Mouse (Mus musculus): Measurements from ENCODE around the gene Nelfb. TPM values are rescaled to one million over a fixed set of nuclear protein-coding genes. Genes with fewer than 3 reads are reported as not detected.

Gene Nelfb
- polyA plus RNA-seq, 1 experiment from 2014 or later: 18.9 TPM

DNA sequence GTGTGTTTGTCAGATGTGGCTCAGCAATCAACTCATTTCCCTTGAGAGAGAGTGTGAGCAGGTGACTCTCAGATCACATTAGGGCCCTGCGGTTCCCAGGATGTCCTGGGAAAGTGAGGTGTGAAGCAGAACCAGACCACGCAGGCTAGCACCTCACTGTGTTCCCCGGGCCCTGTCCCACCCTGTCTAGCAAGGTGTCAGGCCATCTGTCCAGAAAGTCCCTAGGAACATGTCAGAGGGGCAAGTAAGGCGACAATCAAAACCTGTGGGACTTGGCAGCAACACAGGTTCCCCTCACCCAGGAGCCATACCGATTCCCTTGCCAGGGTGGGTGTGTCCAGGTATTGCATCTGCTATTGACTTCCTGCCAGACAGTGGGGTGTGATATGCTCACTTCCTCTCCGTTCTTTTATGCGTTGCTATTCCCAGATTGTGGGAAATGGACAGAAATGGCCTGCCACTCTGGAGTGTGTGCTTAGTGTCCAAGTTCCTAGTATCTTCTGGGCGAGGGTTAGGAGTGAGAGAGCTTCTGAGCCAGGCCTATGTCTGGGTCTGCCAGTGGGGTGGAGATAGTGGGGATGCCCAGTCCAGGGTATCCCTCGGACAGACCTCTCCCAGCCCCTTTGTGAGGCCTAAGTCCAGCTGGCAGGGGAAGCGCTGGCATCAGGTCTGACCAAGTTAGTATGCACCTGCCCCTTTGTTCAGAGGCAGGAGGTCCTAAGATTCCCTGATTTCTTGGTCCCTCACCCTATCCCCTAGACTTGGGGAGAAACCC, 40.8 kb downstream of the Nelfb start:
- no peaks in the 10 kb centered on the region for H3K36me3 ChIP-seq (ENCODE audit: inconsistent target)
- no peaks in the 10 kb centered on the region for H3K79me2 ChIP-seq (ENCODE audit: inconsistent target)
- no peak overlapping the region for H3K27ac ChIP-seq
- H3K4me3 ChIP-seq (ENCODE audit: inconsistent target): no peak overlapping the region
- 60% methylated on average over 10 of the region's 10 CpGs for WGBS (ENCODE audit: missing documents)

DNA sequence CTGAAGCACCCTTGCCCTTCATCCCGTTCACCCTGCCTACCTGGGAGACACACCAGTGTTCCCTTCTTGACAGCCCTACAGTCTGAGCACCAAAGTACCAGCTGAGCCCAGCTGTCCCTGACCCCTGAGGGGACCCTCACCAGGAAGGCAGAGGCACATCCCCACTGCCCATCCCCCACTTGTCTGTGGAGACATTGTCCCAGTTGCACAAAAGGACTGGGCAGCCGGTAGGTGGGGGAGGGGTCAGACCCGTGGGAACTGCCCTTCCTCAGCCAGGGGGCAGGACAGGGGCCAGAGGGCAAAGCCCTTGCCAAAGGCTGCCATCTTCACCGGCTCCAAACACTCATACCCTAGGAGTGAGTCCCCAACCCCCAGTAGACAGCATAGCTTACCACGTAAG, 41.5 kb downstream of the Nelfb start:
- 66% methylated on average over 5 of the region's 5 CpGs for WGBS (ENCODE audit: missing documents)
- Histone ChIP-seq H3K36me3 (ENCODE audit: inconsistent target) (no peaks in the 10 kb centered on the region), H3K4me3 (ENCODE audit: inconsistent target) (no peak overlapping the region), H3K79me2 (ENCODE audit: inconsistent target) (no peaks in the 10 kb centered on the region), H3K27ac (no peak overlapping the region)

- Histone ChIP-seq H3K36me3 (ENCODE audit: inconsistent target) (no peaks in the 10 kb centered on the region), H3K4me3 (ENCODE audit: inconsistent target) (no peak overlapping the region), H3K79me2 (ENCODE audit: inconsistent target) (no peaks in the 10 kb centered on the region), H3K27ac (no peak overlapping the region)
- WGBS (ENCODE audit: missing documents): 73% methylated on average over 2 of the region's 2 CpGs
These were observed 42.7 kb downstream of the Nelfb start for GRCm38 (mm10) chr2:25168665-25168978.

DNA sequence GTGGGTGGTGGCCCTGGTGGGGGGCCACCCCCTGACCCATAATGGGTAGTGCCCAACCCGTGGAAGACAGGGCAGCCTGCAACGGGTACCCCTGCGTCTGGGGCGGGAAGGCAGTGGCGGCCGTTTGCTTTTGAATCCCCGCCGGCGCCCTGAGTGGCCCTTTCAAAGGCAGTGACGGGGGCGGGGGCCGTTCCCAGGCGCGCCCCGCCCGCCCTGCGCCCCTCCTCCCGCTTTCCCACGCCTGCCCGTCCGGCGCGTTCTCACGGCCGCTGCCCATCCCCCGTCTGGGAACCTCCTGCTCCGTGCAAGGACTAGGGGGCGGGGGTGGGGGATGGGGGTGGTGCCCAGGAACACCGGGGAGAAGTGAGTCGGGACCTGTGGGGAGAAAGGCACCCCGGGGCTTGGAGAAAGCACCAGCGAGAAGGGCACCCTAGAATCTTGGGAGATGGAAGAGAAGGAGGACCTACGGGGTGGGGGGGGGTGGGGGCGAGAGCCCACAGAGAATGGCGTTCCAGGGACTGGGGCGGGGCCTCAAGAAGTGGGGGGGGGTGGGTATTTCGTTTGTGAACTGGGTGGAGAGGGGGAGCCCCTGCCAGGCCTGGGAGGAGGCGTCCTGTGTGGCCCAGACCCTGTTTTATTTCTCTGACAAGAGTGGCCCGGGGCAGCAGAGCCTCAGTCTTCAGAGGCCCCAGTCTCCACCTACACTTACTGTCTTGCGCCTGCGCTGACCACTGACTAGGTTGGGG, 43.2 kb downstream of the Nelfb start:
- 13% methylated on average over 38 of the region's 41 CpGs for WGBS (ENCODE audit: missing documents)
- H3K4me3 ChIP-seq (ENCODE audit: inconsistent target): no peak overlapping the region
- no peaks in the 10 kb centered on the region for H3K79me2 ChIP-seq (ENCODE audit: inconsistent target)
- H3K27ac ChIP-seq: no peak overlapping the region
- H3K36me3 ChIP-seq (ENCODE audit: inconsistent target): no peaks in the 10 kb centered on the region

DNA sequence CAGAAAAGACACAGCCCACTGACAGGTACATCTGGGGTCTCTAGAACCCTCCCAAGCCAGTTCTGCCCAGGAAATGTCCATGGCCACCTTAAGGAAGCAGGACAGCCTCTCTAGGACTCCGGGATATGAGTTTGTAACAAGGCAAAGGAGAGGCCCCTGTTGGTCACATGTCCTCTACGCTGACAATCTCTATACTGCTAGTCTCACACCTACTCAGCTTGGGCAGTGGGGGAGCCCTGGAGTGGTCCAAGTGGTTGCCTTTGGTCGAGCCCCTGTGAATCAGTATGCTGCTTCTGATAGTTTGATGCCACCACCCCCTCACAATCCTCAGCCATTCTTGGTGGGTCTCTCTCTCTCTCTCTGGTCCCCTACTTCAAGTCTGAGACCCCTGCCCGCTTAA, 43.8 kb downstream of the Nelfb start:
- no peaks in the 10 kb centered on the region for H3K36me3 ChIP-seq (ENCODE audit: inconsistent target)
- H3K27ac ChIP-seq: no peak overlapping the region
- H3K79me2 ChIP-seq (ENCODE audit: inconsistent target): no peaks in the 10 kb centered on the region
- WGBS (ENCODE audit: missing documents): 56% methylated on average over 3 of the region's 4 CpGs
- H3K4me3 ChIP-seq (ENCODE audit: inconsistent target): no peak overlapping the region

DNA sequence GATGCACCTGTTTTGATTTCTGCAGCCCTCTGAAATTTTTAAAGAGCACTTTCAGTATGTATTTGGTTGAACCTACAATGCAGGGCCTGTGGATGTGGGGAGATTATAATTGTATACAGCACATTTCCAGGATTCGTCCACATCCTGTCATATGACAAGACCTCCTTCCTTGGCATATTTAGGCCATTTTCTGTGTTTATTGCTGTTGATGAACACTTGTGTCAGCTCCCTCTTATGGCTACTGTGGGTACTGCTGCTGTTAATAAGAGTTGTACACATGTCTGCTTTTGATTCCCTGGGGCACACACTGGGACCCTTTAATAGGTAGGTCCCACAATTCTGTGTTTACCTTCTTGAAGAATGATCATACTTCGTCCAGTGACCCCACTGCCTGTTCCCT, 53.6 kb downstream of the Nelfb start:
- H3K79me2 ChIP-seq (ENCODE audit: inconsistent target): no peaks in the 10 kb centered on the region

DNA sequence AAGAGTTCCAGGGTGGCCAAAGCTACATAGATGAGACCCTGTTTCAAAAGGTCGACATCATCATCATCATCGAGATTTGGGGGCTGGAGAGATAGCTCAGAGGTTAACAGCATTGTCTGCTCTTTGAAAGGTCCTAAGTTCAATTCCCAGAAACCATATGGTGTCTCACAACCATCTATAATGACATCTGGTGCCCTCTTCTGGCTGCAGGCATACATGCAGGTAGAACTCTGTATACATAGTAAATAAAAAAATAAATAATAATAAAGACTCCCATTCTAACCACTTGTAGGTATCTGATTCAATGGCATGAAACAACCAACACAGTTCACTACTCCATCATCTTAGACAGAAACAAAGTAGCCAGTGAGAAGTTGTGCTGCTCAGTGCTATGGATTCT, 54.3 kb downstream of the Nelfb start:
- Histone ChIP-seq H3K4me3 (ENCODE audit: inconsistent target) (no peak overlapping the region), H3K27ac (no peak overlapping the region), H3K79me2 (ENCODE audit: inconsistent target) (no peaks in the 10 kb centered on the region), H3K36me3 (ENCODE audit: inconsistent target) (no peaks in the 10 kb centered on the region)
- WGBS (ENCODE audit: missing documents): 55% methylated on average over 2 of the region's 2 CpGs

More for the DNA sequence above, 53.6 kb downstream of the Nelfb start:
- H3K27ac ChIP-seq: no peak overlapping the region
- WGBS (ENCODE audit: missing documents): 48% methylated on average over 2 of the region's 2 CpGs
- no peak overlapping the region for H3K4me3 ChIP-seq (ENCODE audit: inconsistent target)
- H3K36me3 ChIP-seq (ENCODE audit: inconsistent target): no peaks in the 10 kb centered on the region

DNA sequence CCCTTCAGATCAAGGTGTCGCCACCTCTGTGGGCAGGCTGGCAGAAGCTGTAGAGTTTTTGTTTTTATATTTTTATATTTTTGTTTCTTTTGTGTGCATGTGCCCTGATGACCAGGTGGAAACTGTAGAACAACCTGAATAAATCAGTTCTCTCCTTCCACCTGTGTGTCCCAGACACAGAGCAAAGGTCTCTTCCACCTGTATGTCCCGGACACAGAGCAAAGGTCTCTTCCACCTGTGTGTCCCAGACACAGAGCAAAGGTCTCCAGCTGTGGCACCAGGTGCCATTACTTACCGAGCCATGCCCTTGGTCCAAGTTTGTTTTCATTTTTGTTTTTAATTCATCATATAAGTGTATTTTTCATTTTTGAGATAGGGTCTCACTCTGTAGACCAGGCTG, 55.1 kb downstream of the Nelfb start:
- 85% methylated on average over 3 of the region's 3 CpGs for WGBS (ENCODE audit: missing documents)
- Histone ChIP-seq H3K36me3 (ENCODE audit: inconsistent target) (no peaks in the 10 kb centered on the region), H3K27ac (no peak overlapping the region), H3K79me2 (ENCODE audit: inconsistent target) (no peaks in the 10 kb centered on the region), H3K4me3 (ENCODE audit: inconsistent target) (no peak overlapping the region)

DNA sequence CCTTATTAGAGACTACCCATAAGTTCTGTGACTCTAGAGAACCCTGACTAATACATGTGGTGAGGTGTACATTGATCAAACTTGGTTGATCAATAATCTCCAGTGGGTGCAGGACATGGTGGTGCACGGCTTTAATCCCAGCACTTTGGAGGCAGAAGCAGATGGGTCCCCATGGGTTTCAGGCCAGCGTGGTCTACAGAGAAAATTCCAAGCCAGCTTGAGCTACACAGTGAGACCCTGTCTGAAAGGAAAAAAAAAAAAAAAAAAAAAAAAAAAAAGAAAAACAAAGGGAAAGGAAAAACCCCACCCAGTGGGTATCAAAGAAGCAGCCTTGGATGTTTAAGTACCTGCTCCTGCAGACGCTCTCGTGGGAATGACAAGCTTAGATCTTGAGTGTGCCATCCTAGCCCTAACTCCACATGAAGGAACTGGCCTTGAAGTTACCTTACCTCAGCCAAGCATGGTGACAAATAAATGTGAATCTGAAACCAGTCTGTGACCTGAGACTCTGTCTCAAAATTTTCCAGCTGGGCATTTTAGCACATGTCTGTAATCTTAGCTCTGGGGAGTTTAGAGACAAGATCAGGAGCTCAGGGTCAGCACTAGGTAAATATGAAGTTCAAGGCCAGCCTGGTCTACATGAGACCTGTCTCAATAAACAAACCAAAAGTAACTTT, 59.9 kb downstream of the Nelfb start:
- WGBS (ENCODE audit: missing documents): 88% methylated on average over 4 of the region's 4 CpGs
- Histone ChIP-seq H3K79me2 (ENCODE audit: inconsistent target) (no peaks in the 10 kb centered on the region), H3K27ac (no peak overlapping the region), H3K4me3 (ENCODE audit: inconsistent target) (no peak overlapping the region), H3K36me3 (ENCODE audit: inconsistent target) (no peaks in the 10 kb centered on the region)

Other genes with a start within 250 kb of the Nelfb start
- 5.7 to 9.6 TPM (median 7.8 TPM) in 3 replicates for gene Dph7, start 249.1 kb downstream of the Nelfb start, polyA plus RNA-seq (2018)
- 63.2 to 80.5 TPM (median 76.8 TPM) in 3 replicates for gene Mrpl41, start 236.4 kb downstream of the Nelfb start, polyA plus RNA-seq (2018)
- 43.8 to 153 TPM (median 111 TPM) in 3 replicates for gene Pnpla7, start 235.5 kb downstream of the Nelfb start, polyA plus RNA-seq (2018)
- gene Nsmf, start 157.1 kb downstream of the Nelfb start, polyA plus RNA-seq (2018): 4.8 to 12.0 TPM (median 8.9 TPM) in 3 replicates
- gene Entpd8, start 131.2 kb downstream of the Nelfb start, polyA plus RNA-seq (2018): not detected in 3 replicates
- not detected in 3 replicates for gene Noxa1, start 116.3 kb downstream of the Nelfb start, polyA plus RNA-seq (2018)
- not detected in 3 replicates for gene Nrarp, start 30.7 kb downstream of the Nelfb start, polyA plus RNA-seq (2018)
- 56.5 to 71.1 TPM (median 57.4 TPM) in 3 replicates for gene Tor4a, start 14.6 kb downstream of the Nelfb start, polyA plus RNA-seq (2018)
- not detected in 3 replicates for gene Stpg3, start 3.1 kb upstream of the Nelfb start, polyA plus RNA-seq (2018)
- not detected in 3 replicates for gene Fam166a, start 7.3 kb upstream of the Nelfb start, polyA plus RNA-seq (2018)
- 49.1 to 144 TPM (median 76.8 TPM) in 3 replicates for gene Tubb4b, start 13.2 kb upstream of the Nelfb start, polyA plus RNA-seq (2018)
- gene Slc34a3, start 22.9 kb upstream of the Nelfb start, polyA plus RNA-seq (2018): not detected in 3 replicates
- gene Rnf224, start 25.3 kb upstream of the Nelfb start, polyA plus RNA-seq (2018): not detected in 3 replicates
- gene Rnf208, start 30.8 kb upstream of the Nelfb start, polyA plus RNA-seq (2018): 0.21 to 0.42 TPM in 2 of 3 replicates, not detected in the other
- not detected in 3 replicates for gene Cysrt1, start 31.0 kb upstream of the Nelfb start, polyA plus RNA-seq (2018)
- 3.0 to 6.1 TPM (median 4.7 TPM) in 3 replicates for gene AL732309.1, start 35.4 kb upstream of the Nelfb start, polyA plus RNA-seq (2018)
- gene Tmem203, start 44.0 kb upstream of the Nelfb start, polyA plus RNA-seq (2018): 5.9 to 17.1 TPM (median 12.4 TPM) in 3 replicates
- 6.1 to 7.8 TPM (median 6.6 TPM) in 3 replicates for gene Tprn, start 51.1 kb upstream of the Nelfb start, polyA plus RNA-seq (2018)
- 26.0 to 60.7 TPM (median 55.7 TPM) in 3 replicates for gene Ssna1, start 60.9 kb upstream of the Nelfb start, polyA plus RNA-seq (2018)
- 51.0 to 59.8 TPM (median 54.1 TPM) in 3 replicates for gene Anapc2, start 61.0 kb upstream of the Nelfb start, polyA plus RNA-seq (2018)
- gene Tmem210, start 76.7 kb upstream of the Nelfb start, polyA plus RNA-seq (2018): not detected in 3 replicates
- not detected in 3 replicates for gene Lrrc26, start 78.4 kb upstream of the Nelfb start, polyA plus RNA-seq (2018)
- not detected in 3 replicates for gene Grin1, start 107.7 kb upstream of the Nelfb start, polyA plus RNA-seq (2018)
- gene Man1b1, start 120.8 kb upstream of the Nelfb start, polyA plus RNA-seq (2018): 36.0 to 43.5 TPM (median 43.4 TPM) in 3 replicates
- 101 to 192 TPM (median 107 TPM) in 3 replicates for gene Dpp7, start 144.9 kb upstream of the Nelfb start, polyA plus RNA-seq (2018)
- 55.8 to 128 TPM (median 119 TPM) in 3 replicates for gene Uap1l1, start 154.2 kb upstream of the Nelfb start, polyA plus RNA-seq (2018)
- 0.13 to 0.73 TPM in 2 of 3 replicates, not detected in the other for gene Sapcd2, start 160.8 kb upstream of the Nelfb start, polyA plus RNA-seq (2018)
- 0.07 TPM in 1 of 3 replicates, not detected in the others for gene Entpd2, start 184.4 kb upstream of the Nelfb start, polyA plus RNA-seq (2018)
- 1.2 to 2.9 TPM (median 2.5 TPM) in 3 replicates for gene Npdc1, start 187.9 kb upstream of the Nelfb start, polyA plus RNA-seq (2018)
- 1.3 to 2.4 TPM (median 2.2 TPM) in 3 replicates for gene Fut7, start 211.8 kb upstream of the Nelfb start, polyA plus RNA-seq (2018)
- gene Abca2, start 217.2 kb upstream of the Nelfb start, polyA plus RNA-seq (2018): 9.5 to 19.7 TPM (median 13.5 TPM) in 3 replicates
- gene Clic3, start 245.3 kb upstream of the Nelfb start, polyA plus RNA-seq (2018): not detected in 3 replicates
- gene Paxx, start 249.6 kb upstream of the Nelfb start, polyA plus RNA-seq (2018): 6.0 to 12.9 TPM (median 6.4 TPM) in 3 replicates